8 mouse cellular contexts compared by ENCODE assay signal in the genomic region with DNA sequence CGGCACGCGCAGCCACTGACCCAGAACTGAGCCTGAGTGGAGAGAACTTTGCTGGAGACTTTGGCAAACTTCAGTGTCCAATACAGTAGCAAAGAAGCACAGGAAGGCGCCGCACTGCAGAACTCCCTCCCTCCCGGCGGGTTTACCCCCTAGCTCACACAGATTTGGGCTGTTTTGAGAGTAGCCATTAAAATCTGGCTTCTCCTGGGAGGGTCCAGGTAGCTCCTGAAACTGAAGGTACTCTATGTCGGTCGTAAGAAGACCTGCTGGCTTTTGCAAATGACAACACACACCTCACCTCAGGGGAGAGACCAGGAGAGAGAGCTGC. TPM values are rescaled to one million over a fixed set of nuclear protein-coding genes. Genes with fewer than 3 reads are reported as not detected.
DNase-seq lines count a peak whose midpoint lies in the region; ATAC-seq and TF ChIP-seq lines count a peak whose summit lies in the region.

No protein-coding gene starts in this region.

- TF ChIP-seq POLR2A in liver, adult 2 months (IDR thresholded peaks at IDR 0.05; ENCODE audit: extremely low read depth, insufficient read depth, low read length), result no peak
- no peak for TF ChIP-seq POLR2A in myocyte (IDR thresholded peaks at IDR 0.05; ENCODE audit: insufficient read length, low read depth)

- peaks cover 10% of the 10 kb centered on the region; the same call in 1 of the 2 replicates for H3K4me1 ChIP-seq in liver, adult 2 months (ENCODE audit: control insufficient read depth, insufficient read depth, low read length)
- H3K4me1 ChIP-seq in embryonic facial prominence, embryonic 10.5 days, result peaks cover 22% of the 10 kb centered on the region
- peaks cover 24% of the 10 kb centered on the region for H3K4me1 ChIP-seq in intestine, embryonic 14.5 days (replicated peaks; ENCODE audit: control insufficient read depth, insufficient read depth, low read length)

- 6% methylated on average over 9 of the region's 9 CpGs for WGBS in liver, adult 2 months
- 17% methylated on average over 9 of the region's 9 CpGs for WGBS in embryonic facial prominence, embryonic 10.5 days
- 14% methylated on average over 9 of the region's 9 CpGs for WGBS in intestine, embryonic 14.5 days

- H3K27me3 ChIP-seq in liver, adult 2 months (ENCODE audit: control insufficient read depth, insufficient read depth, low read length), result no peaks in the 10 kb centered on the region
- H3K27me3 ChIP-seq in embryonic facial prominence, embryonic 10.5 days (replicated peaks; ENCODE audit: low read depth, poor library complexity, severe bottlenecking), result peaks cover 25% of the 10 kb centered on the region
- no peaks in the 10 kb centered on the region for H3K27me3 ChIP-seq in intestine, embryonic 14.5 days (replicated peaks; ENCODE audit: control insufficient read depth, insufficient read depth, low read length)
- H3K27me3 ChIP-seq in myocyte (ENCODE audit: control insufficient read depth, insufficient read depth, insufficient read length), result no peaks in the 10 kb centered on the region

- H3K4me3 ChIP-seq in liver, adult 2 months (ENCODE audit: insufficient read depth, low read depth, low read length), result peak overlapping the region; percentile 94
- H3K4me3 ChIP-seq in embryonic facial prominence, embryonic 10.5 days, result peak overlapping the region; percentile 96
- H3K4me3 ChIP-seq in intestine, embryonic 14.5 days (ENCODE audit: low read depth, low read length), result peak overlapping the region; percentile 66
- peak overlapping the region; percentile 55 for H3K4me3 ChIP-seq in myocyte

- no peak for ATAC-seq in intestine, embryonic 14.5 days (replicated peaks; ENCODE audit: low FRiP score, low TSS enrichment, low read depth)
- no peak for ATAC-seq in megakaryocyte-erythroid progenitor cell, adult 5-6 weeks (replicated peaks; ENCODE audit: low FRiP score, low TSS enrichment, poor library complexity, severe bottlenecking)

- no peaks in the 10 kb centered on the region for H3K9me3 ChIP-seq in embryonic facial prominence, embryonic 10.5 days
- H3K9me3 ChIP-seq in intestine, embryonic 14.5 days (ENCODE audit: control insufficient read depth, low read length), result no peaks in the 10 kb centered on the region

- TF ChIP-seq CTCF in liver, adult 2 months (IDR thresholded peaks at IDR 0.05; ENCODE audit: low read depth, low read length), result no peak

- H3K4me2 ChIP-seq in intestine, embryonic 14.5 days (ENCODE audit: low read length), result peak overlapping the region; percentile 69
- peak overlapping the region; percentile 80 for H3K4me2 ChIP-seq in myocyte (ENCODE audit: low read depth)

- H3K27ac ChIP-seq in liver, adult 2 months (replicated peaks; ENCODE audit: insufficient read depth, low read depth, low read length), result peak overlapping the region; percentile 93
- peak overlapping the region; percentile 95 for H3K27ac ChIP-seq in embryonic facial prominence, embryonic 10.5 days (replicated peaks)
- peak overlapping the region; percentile 82 for H3K27ac ChIP-seq in intestine, embryonic 14.5 days (ENCODE audit: low read depth)

- peaks cover 6% of the 10 kb centered on the region; the same call in 1 of the 2 replicates for H3K36me3 ChIP-seq in liver, adult 2 months (ENCODE audit: control insufficient read depth, insufficient read depth, low read length)
- H3K36me3 ChIP-seq in embryonic facial prominence, embryonic 10.5 days (replicated peaks), result peaks cover 11% of the 10 kb centered on the region
- H3K36me3 ChIP-seq in intestine, embryonic 14.5 days (ENCODE audit: control insufficient read depth, insufficient read depth, low read length), result peaks cover 11% of the 10 kb centered on the region
- H3K36me3 ChIP-seq in myocyte (ENCODE audit: control insufficient read depth, insufficient read depth), result no peaks in the 10 kb centered on the region

- no peak for DNase-seq in liver, adult 2 months (ENCODE audit: extremely low read depth, low read depth, low spot score)
- DNase-seq in liver, result no peak
- DNase-seq in embryonic facial prominence, embryonic 10.5 days (ENCODE audit: low spot score), result no peak
- DNase-seq in intestine, embryonic 14.5 days (ENCODE audit: low spot score), result peak; percentile 54
- no peak for DNase-seq in ovary, postnatal 36 days (ENCODE audit: low spot score)
- no peak for DNase-seq in cerebellum, adult 11 months

- peak overlapping the region; percentile 96 for H3K9ac ChIP-seq in liver, adult 2 months (ENCODE audit: low read depth, low read length)
- H3K9ac ChIP-seq in intestine, embryonic 14.5 days (ENCODE audit: low read length), result peak overlapping the region; percentile 86

- peaks cover 17% of the 10 kb centered on the region; the same call in 1 of the 2 replicates for H3K79me2 ChIP-seq in liver, adult 2 months (ENCODE audit: control insufficient read depth, insufficient read depth, low read length)
- H3K79me2 ChIP-seq in myocyte (ENCODE audit: control insufficient read depth, insufficient read depth), result no peaks in the 10 kb centered on the region

- H3ac ChIP-seq in myocyte (ENCODE audit: control insufficient read depth, insufficient read length), result peak overlapping the region; percentile 78

TF ChIP-seq in myocyte, 11 proteins besides CTCF, POLR2A, EP300 and RAD21:
- TF ChIP-seq MAX (IDR thresholded peaks at IDR 0.05; ENCODE audit: low read depth), result no peak
- no peak for TF ChIP-seq CEBPB (IDR thresholded peaks at IDR 0.05; ENCODE audit: insufficient read depth, poor library complexity, severe bottlenecking)
- no peak for TF ChIP-seq POLR2AphosphoS2 (IDR thresholded peaks at IDR 0.05; ENCODE audit: insufficient read length, low read depth)
- no peak for TF ChIP-seq TCF3 (IDR thresholded peaks at IDR 0.05; ENCODE audit: insufficient read length, low read depth)
- no peak for TF ChIP-seq REST (IDR thresholded peaks at IDR 0.05; ENCODE audit: insufficient read depth, insufficient read length)

RNA-seq across cellular contexts. Expression of gene Zfp839, which starts 0.8 kb away (rescaled TPM):
- total RNA-seq in liver, adult 2 months (2014; rRNA removed), result 4.0 TPM in 2 replicates
- polyA plus RNA-seq in liver, adult 2 months (2012; rRNA removed), result 3.1 and 4.8 TPM in 2 replicates
- polyA plus RNA-seq in embryonic facial prominence, embryonic 10.5 days (2016; fragmentation: Nextera tagmentation; extraction: Ambion mirVana), result 5.6 and 6.1 TPM in 2 replicates
- polyA plus RNA-seq in intestine, embryonic 14.5 days (2014; fragmentation: Nextera tagmentation; extraction: Ambion mirVana), result 4.7 and 5.4 TPM in 2 replicates
- 3.1 TPM for polyA plus RNA-seq in myocyte (2012; fragmentation: generic; extraction: Trizol)
- 5.9 and 6.6 TPM in 2 replicates for total RNA-seq in megakaryocyte-erythroid progenitor cell, adult 5-6 weeks (2014; fragmentation: Nextera tagmentation)
- total RNA-seq in megakaryocyte-erythroid progenitor cell, adult 5-6 weeks (2017), result 3.8 and 5.4 TPM in 2 replicates

RNA-seq across cellular contexts. Expression of gene Mok, which starts 10.2 kb away (rescaled TPM):
- 0.07 and 0.18 TPM in 2 replicates for total RNA-seq in liver, adult 2 months (2014; rRNA removed)
- polyA plus RNA-seq in liver, adult 2 months (2012; rRNA removed), result 0.20 TPM in 1 of 2 replicates, not detected in the other
- polyA plus RNA-seq in embryonic facial prominence, embryonic 10.5 days (2016; fragmentation: Nextera tagmentation; extraction: Ambion mirVana), result 7.2 and 10.1 TPM in 2 replicates
- 3.5 and 5.6 TPM in 2 replicates for polyA plus RNA-seq in intestine, embryonic 14.5 days (2014; fragmentation: Nextera tagmentation; extraction: Ambion mirVana)
- polyA plus RNA-seq in myocyte (2012; fragmentation: generic; extraction: Trizol), result 3.3 TPM
- total RNA-seq in megakaryocyte-erythroid progenitor cell, adult 5-6 weeks (2014; fragmentation: Nextera tagmentation), result 0.42 and 0.67 TPM in 2 replicates
- total RNA-seq in megakaryocyte-erythroid progenitor cell, adult 5-6 weeks (2017), result 0.05 TPM in 1 of 2 replicates, not detected in the other

RNA-seq across cellular contexts. Expression of gene Cinp, which starts 38.1 kb away (rescaled TPM):
- 20.4 and 20.8 TPM in 2 replicates for total RNA-seq in liver, adult 2 months (2014; rRNA removed)
- polyA plus RNA-seq in liver, adult 2 months (2012; rRNA removed), result 22.5 and 23.1 TPM in 2 replicates
- polyA plus RNA-seq in embryonic facial prominence, embryonic 10.5 days (2016; fragmentation: Nextera tagmentation; extraction: Ambion mirVana), result 86.9 and 91.3 TPM in 2 replicates
- 85.0 and 99.5 TPM in 2 replicates for polyA plus RNA-seq in intestine, embryonic 14.5 days (2014; fragmentation: Nextera tagmentation; extraction: Ambion mirVana)
- polyA plus RNA-seq in myocyte (2012; fragmentation: generic; extraction: Trizol), result 54.4 TPM
- 71.9 and 72.2 TPM in 2 replicates for total RNA-seq in megakaryocyte-erythroid progenitor cell, adult 5-6 weeks (2014; fragmentation: Nextera tagmentation)
- total RNA-seq in megakaryocyte-erythroid progenitor cell, adult 5-6 weeks (2017), result 138 and 161 TPM in 2 replicates

RNA-seq across cellular contexts. Expression of gene Tecpr2, which starts 38.2 kb away (rescaled TPM):
- total RNA-seq in liver, adult 2 months (2014; rRNA removed), result 2.5 and 3.0 TPM in 2 replicates
- polyA plus RNA-seq in liver, adult 2 months (2012; rRNA removed), result 3.2 and 3.8 TPM in 2 replicates
- polyA plus RNA-seq in embryonic facial prominence, embryonic 10.5 days (2016; fragmentation: Nextera tagmentation; extraction: Ambion mirVana), result 6.2 and 6.5 TPM in 2 replicates
- 3.9 and 4.1 TPM in 2 replicates for polyA plus RNA-seq in intestine, embryonic 14.5 days (2014; fragmentation: Nextera tagmentation; extraction: Ambion mirVana)
- polyA plus RNA-seq in myocyte (2012; fragmentation: generic; extraction: Trizol), result 4.2 TPM
- 4.5 and 5.7 TPM in 2 replicates for total RNA-seq in megakaryocyte-erythroid progenitor cell, adult 5-6 weeks (2014; fragmentation: Nextera tagmentation)
- 3.7 and 5.5 TPM in 2 replicates for total RNA-seq in megakaryocyte-erythroid progenitor cell, adult 5-6 weeks (2017)
